In the genomic region with DNA sequence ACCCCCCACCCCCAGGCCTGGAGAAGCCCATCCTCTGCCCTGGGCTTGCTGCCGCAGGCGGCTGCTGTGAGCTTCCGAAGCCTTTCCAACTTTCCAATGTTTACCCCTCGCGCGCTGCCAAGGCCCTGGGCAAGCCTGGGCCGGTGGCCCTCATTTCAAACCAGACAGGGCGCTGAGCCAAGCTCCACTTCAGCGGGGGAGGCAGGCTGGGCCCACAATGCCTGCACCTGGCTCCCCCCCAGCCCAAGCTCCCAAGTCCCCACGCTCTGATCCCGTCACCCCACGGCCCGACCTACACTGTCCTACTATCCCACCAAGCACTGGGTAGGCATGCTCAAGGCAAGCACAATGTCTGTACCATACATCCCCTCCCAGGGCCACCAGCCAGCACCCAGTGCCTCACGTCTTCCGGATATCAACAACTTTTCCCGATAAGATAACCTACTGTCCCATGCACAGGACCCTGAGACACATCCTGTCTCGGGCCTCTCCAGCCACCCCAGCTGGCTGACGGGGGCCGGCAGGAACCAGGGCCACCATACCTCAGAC, we compare ENCODE assay signal across 8 mouse cellular contexts. TPM values are rescaled to one million over a fixed set of nuclear protein-coding genes. Genes with fewer than 3 reads are reported as not detected.
DNase-seq lines count a peak whose midpoint lies in the region; ATAC-seq and TF ChIP-seq lines count a peak whose summit lies in the region.

No protein-coding gene starts in this region.

- peak overlapping the region; percentile 99 for H3K27ac ChIP-seq in embryonic facial prominence, embryonic 13.5 days
- peak overlapping the region; percentile 91 for H3K27ac ChIP-seq in heart, embryonic 10.5 days
- H3K27ac ChIP-seq in limb, embryonic 14.5 days (replicated peaks; ENCODE audit: low read depth, low read length) = peak overlapping the region; percentile 96
- peak overlapping the region; percentile 92 for H3K27ac ChIP-seq in neural tube, embryonic 12.5 days

- H3K36me3 ChIP-seq in embryonic facial prominence, embryonic 13.5 days = no peaks in the 10 kb centered on the region
- 0 out of 2 replicates have a peak, but pooled peaks cover 6% of the 10 kb centered on the region for H3K36me3 ChIP-seq in heart, embryonic 10.5 days
- no peaks in the 10 kb centered on the region for H3K36me3 ChIP-seq in limb, embryonic 14.5 days (ENCODE audit: control insufficient read depth, insufficient read depth, low read length)
- H3K36me3 ChIP-seq in neural tube, embryonic 12.5 days = no peaks in the 10 kb centered on the region

- H3K4me1 ChIP-seq in embryonic facial prominence, embryonic 13.5 days = peaks cover 81% of the 10 kb centered on the region
- H3K4me1 ChIP-seq in heart, embryonic 10.5 days = peaks cover 84% of the 10 kb centered on the region
- H3K4me1 ChIP-seq in limb, embryonic 14.5 days (ENCODE audit: control insufficient read depth, insufficient read depth, low read length) = peaks cover 77% of the 10 kb centered on the region
- H3K4me1 ChIP-seq in neural tube, embryonic 12.5 days = peaks cover 81% of the 10 kb centered on the region

- 40% methylated on average over 19 of the region's 19 CpGs for WGBS in embryonic facial prominence, embryonic 13.5 days
- 49% methylated on average over 19 of the region's 19 CpGs for WGBS in heart, embryonic 10.5 days
- 34% methylated on average over 19 of the region's 19 CpGs for WGBS in limb, embryonic 14.5 days
- WGBS in neural tube, embryonic 12.5 days = 57% methylated on average over 19 of the region's 19 CpGs

- no peaks in the 10 kb centered on the region for H3K27me3 ChIP-seq in embryonic facial prominence, embryonic 13.5 days
- H3K27me3 ChIP-seq in heart, embryonic 10.5 days (ENCODE audit: insufficient read depth, poor library complexity, severe bottlenecking) = no peaks in the 10 kb centered on the region
- no peaks in the 10 kb centered on the region for H3K27me3 ChIP-seq in limb, embryonic 14.5 days (ENCODE audit: control insufficient read depth, insufficient read depth, low read length)
- H3K27me3 ChIP-seq in neural tube, embryonic 12.5 days (replicated peaks) = no peaks in the 10 kb centered on the region

- no peak for TF ChIP-seq POLR2A in limb, embryonic 14.5 days (IDR thresholded peaks at IDR 0.05; ENCODE audit: borderline replicate concordance, extremely low read depth, insufficient read depth, insufficient read length)

- H3K9ac ChIP-seq in embryonic facial prominence, embryonic 13.5 days = peak overlapping the region; percentile 74
- H3K9ac ChIP-seq in limb, embryonic 14.5 days (ENCODE audit: low read depth, low read length, severe bottlenecking) = peak overlapping the region; percentile 37
- peak overlapping the region; percentile 56 for H3K9ac ChIP-seq in neural tube, embryonic 12.5 days

- DNase-seq in adrenal gland, postnatal 36 days = peak; percentile 91
- DNase-seq in heart, embryonic 10.5 days (ENCODE audit: low spot score) = no peak
- peak; percentile 79 for DNase-seq in kidney, adult 9 months
- DNase-seq in limb, embryonic 14.5 days (ENCODE audit: low spot score) = peak; percentile 70
- peak; percentile 79 to 88 for DNase-seq in urinary bladder, postnatal 36 days (ENCODE audit: low spot score in 2 of 2)

- no peaks in the 10 kb centered on the region for H3K9me3 ChIP-seq in embryonic facial prominence, embryonic 13.5 days
- no peaks in the 10 kb centered on the region for H3K9me3 ChIP-seq in heart, embryonic 10.5 days
- no peaks in the 10 kb centered on the region for H3K9me3 ChIP-seq in limb, embryonic 14.5 days (ENCODE audit: control insufficient read depth, low read length)
- H3K9me3 ChIP-seq in neural tube, embryonic 12.5 days = no peaks in the 10 kb centered on the region

- ATAC-seq in embryonic facial prominence, embryonic 13.5 days (ENCODE audit: insufficient number of reproducible peaks, insufficient read depth, low FRiP score, low TSS enrichment, low read depth) = peak; percentile 29
- 0 out of 2 replicates have a peak, but pooled peaks have one; percentile 17 for ATAC-seq in limb, embryonic 14.5 days (ENCODE audit: low FRiP score, low read depth)
- peak; percentile 3; the same call in 1 of the 2 replicates for ATAC-seq in neural tube, embryonic 12.5 days (ENCODE audit: low FRiP score, low read depth)
- no peak for ATAC-seq in erythroblast, adult 5-6 weeks (replicated peaks; ENCODE audit: low FRiP score, poor library complexity, severe bottlenecking)

- peak overlapping the region; percentile 80 for H3K4me2 ChIP-seq in embryonic facial prominence, embryonic 13.5 days
- peak overlapping the region; percentile 77 for H3K4me2 ChIP-seq in limb, embryonic 14.5 days (replicated peaks; ENCODE audit: low read depth, low read length, severe bottlenecking)
- peak overlapping the region; percentile 57 for H3K4me2 ChIP-seq in neural tube, embryonic 12.5 days (replicated peaks)

- peak overlapping the region; percentile 44 for H3K4me3 ChIP-seq in embryonic facial prominence, embryonic 13.5 days
- peak overlapping the region; percentile 53 for H3K4me3 ChIP-seq in heart, embryonic 10.5 days
- H3K4me3 ChIP-seq in limb, embryonic 14.5 days (replicated peaks; ENCODE audit: low read length) = peak overlapping the region; percentile 36
- peak overlapping the region; percentile 9; the same call in 1 of the 2 replicates for H3K4me3 ChIP-seq in neural tube, embryonic 12.5 days

RNA-seq across cellular contexts. Expression of a gene that starts 38.8 kb away (rescaled TPM):
- total RNA-seq in adrenal gland, postnatal 36 days (2021) = 100 to 1,000 TPM; 217 to 310 TPM
- polyA plus RNA-seq in embryonic facial prominence, embryonic 13.5 days (2015; fragmentation: Nextera tagmentation; extraction: Ambion mirVana) = 35.1 and 36.2 TPM in 2 replicates
- 17.8 and 23.3 TPM in 2 replicates for polyA plus RNA-seq in heart, embryonic 10.5 days (2016; fragmentation: Nextera tagmentation; extraction: Ambion mirVana)
- 75.9 and 89.8 TPM in 2 replicates for polyA plus RNA-seq in limb, embryonic 14.5 days (2012; rRNA removed)
- 37.0 and 39.3 TPM in 2 replicates for polyA plus RNA-seq in limb, embryonic 14.5 days (2014; fragmentation: Nextera tagmentation; extraction: Ambion mirVana)
- polyA plus RNA-seq in neural tube, embryonic 12.5 days (2016; fragmentation: Nextera tagmentation; extraction: Ambion mirVana) = 36.0 and 36.9 TPM in 2 replicates
- 15.8 and 18.2 TPM in 2 replicates for total RNA-seq in erythroblast, adult 5-6 weeks (2015; ENCODE audit: low replicate concordance)
- total RNA-seq in erythroblast, adult 5-6 weeks (2017; ENCODE audit: low replicate concordance) = 6.0 and 8.0 TPM in 2 replicates
